15 mouse cellular contexts compared by ENCODE assay signal in genomic region chr1:123637897-123638296, GRCm38 (mm10).
"Had no signal": no experiment of that assay in that cellular context is flagged by ENCODE, and none has a peak within 500 bp of the region (broad histone marks: within the 10 kb centered on the region; RNA-seq: fewer than 3 reads in every experiment).

No protein-coding gene starts in this region.

- H3K36me3 ChIP-seq: neural tube, embryonic 15.5 days; stomach, embryonic 15.5 days had no signal

- H3K4me3 ChIP-seq: neural tube, embryonic 15.5 days; stomach, embryonic 15.5 days had no signal

- H3K9ac ChIP-seq: neural tube, embryonic 15.5 days; stomach, embryonic 15.5 days had no signal

- H3K4me1 ChIP-seq: neural tube, embryonic 15.5 days; stomach, embryonic 15.5 days had no signal

- H3K27me3 ChIP-seq: neural tube, embryonic 15.5 days; stomach, embryonic 15.5 days had no signal

- H3K9me3 ChIP-seq: neural tube, embryonic 15.5 days; stomach, embryonic 15.5 days had no signal

- H3K27ac ChIP-seq: neural tube, embryonic 15.5 days; stomach, embryonic 15.5 days; stomach, postnatal 0 days had no signal

- H3K4me2 ChIP-seq: neural tube, embryonic 15.5 days; stomach, embryonic 15.5 days had no signal

- DNase-seq: retina, postnatal 1 day; right cerebral cortex, adult 18-20 months; right cerebral cortex, postnatal 14 days; right cerebral cortex, postnatal 25 days; right cerebral cortex, postnatal 4 days; spleen, adult 18-20 months; thymus, adult 18-20 months; thymus, adult 2 months; thymus, postnatal 14 days; thymus, postnatal 25 days; thymus, postnatal 36 days; thymus, postnatal 4 days had no signal
